Mouse (Mus musculus) E14TG2a.4 (cell line): ENCODE measurements around the gene Mras.

Experiments used
- CTCF ChIP-seq: conservative IDR thresholded peaks from 2 replicates; pipeline ENCODE4 v1.5.1; 2014; ENCODE audit warnings: low read length
- NANOG ChIP-seq: IDR thresholded peaks from 2 replicates; pipeline ENCODE4 v1.6.1; 2014; ENCODE audit warnings: borderline replicate concordance, low read length, mixed read lengths

DNA sequence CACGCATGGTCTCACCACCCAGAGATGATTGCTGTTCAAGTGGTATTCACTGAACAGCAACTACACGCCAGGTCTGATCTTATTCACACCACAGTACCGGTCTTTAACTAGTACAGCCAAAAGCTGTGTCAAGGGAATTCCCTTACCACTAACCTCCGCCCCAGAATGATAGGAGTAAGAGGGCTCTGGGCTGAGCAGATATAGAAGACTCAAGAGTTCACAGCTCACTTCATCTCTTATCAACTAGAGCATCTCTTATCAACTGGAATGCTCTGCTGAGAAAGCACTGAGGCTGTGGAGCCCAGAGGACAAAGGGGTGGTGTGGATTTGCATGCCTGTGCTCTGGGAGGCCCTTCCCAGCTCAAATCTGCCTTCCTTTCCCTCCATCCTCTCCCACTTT, 25.4 kb downstream of the Mras start:
- TF ChIP-seq CTCF (no peak), NANOG (no peak)
